Mouse (Mus musculus): ENCODE results near the gene Npffr2. TPM values are rescaled to one million over a fixed set of nuclear protein-coding genes. Genes with fewer than 3 reads are reported as not detected.

The Npffr2 gene
- polyA plus RNA-seq, 1 experiment = not detected

DNA sequence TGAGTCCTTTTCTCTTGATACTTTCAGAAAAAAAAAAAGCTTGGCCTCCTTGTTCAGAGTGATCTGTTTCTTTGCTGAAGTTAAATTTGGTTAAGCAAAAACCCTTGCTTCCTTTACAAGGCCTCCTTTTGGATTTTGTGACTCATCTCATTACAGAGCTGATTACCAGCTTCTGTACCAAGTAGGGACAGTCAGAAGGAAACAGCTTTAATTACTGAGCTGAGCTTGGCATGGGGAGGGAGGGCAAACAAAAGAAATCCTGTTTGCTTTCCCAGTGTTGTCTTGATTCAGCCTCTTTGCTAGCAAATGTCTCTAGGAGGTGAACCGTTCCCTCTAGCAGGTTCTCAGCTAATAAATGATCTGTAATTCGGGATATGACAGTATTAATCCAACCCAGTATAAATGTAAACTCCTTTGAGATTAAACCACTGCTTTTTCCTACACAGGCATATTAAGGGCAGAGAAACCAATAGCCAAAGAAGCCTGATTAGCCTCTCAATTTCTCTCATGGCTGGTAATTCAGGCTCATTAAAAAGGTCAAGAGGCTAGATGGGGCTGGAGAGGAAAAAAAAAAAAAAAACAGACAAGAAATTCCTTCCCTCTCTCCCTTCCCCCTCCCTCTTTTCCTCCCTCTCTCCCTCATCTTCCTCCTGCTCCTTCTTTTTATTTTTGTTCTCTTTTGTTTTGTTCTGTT lies 84.2 kb downstream of the Npffr2 start:
- no peak for TF ChIP-seq GATA1 (IDR thresholded peaks at IDR 0.05; ENCODE audit: low read length)

DNA sequence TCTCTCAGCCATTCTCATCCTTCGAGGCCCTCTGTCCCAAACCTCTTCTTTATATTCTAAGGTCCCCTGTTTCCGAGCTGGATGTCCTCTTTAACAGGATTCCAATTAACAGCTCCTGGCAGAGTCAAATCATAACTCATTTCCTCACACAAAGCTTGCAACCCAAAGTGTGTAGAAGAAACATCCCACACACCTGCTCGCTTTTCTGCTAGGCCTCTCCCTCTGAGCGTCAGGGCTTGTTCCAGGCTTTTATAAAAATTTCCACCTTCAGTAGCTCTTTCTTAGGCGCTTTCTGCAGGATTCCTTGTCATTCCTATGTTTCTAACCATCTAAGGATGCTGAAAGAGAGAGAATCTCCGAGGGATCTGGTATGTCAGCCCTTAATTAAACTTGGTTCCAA lies 85.0 kb downstream of the Npffr2 start:
- no peak for TF ChIP-seq GATA1 (IDR thresholded peaks at IDR 0.05; ENCODE audit: low read length)

DNA sequence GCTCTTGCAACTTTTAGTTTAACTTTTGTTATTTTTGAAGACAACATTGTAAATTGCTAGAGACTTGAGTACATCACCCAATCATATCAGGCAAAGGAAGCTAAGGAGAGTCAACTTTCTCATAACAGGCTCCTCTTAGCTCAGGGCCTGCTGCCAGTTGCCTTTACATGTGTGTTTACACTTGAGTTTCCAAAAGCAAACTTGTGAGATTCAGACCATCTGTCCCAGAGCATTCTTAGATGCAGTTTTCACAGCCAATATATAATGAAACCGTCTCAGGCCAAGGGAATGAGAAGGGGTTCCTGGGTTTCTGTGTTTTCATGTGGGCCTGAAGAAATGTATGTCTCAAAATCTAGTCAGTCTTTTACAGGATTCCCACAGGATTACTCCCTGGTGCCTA lies 104.4 kb downstream of the Npffr2 start:
- TF ChIP-seq GATA1 (IDR thresholded peaks at IDR 0.05; ENCODE audit: low read length) = no peak

Other genes with a start within 250 kb of the Npffr2 start
- not detected in 2 replicates for gene Gc, start 69.5 kb upstream of the Npffr2 start, polyA plus RNA-seq (2012)